Mouse (Mus musculus): Measurements from ENCODE around the gene Olfr69. TPM values are rescaled to one million over a fixed set of nuclear protein-coding genes. Genes with fewer than 3 reads are reported as not detected.
"Not testable (repeated sequence)": the region's sequence is repeated elsewhere in the genome, so short reads cannot be mapped to it uniquely, and the experiment has no call there.

Gene Olfr69
- not detected in 2 replicates for polyA plus RNA-seq (2016; fragmentation: Nextera tagmentation; extraction: Ambion mirVana)

- Histone ChIP-seq H3K9ac (no peak within 1 kb of the TSS), H3K4me1 (no peaks in the 10 kb centered on the region), H3K4me2 (no peak within 1 kb of the TSS), H3K9me3 (no peaks in the 10 kb centered on the region), H3K36me3 (replicated peaks) (no peaks in the 10 kb centered on the region), H3K27ac (no peak within 1 kb of the TSS), H3K4me3 (replicated peaks) (no peak within 1 kb of the TSS), H3K27me3 (no peaks in the 10 kb centered on the region)
- WGBS = 80% methylated on average over 2 of the region's 2 CpGs
- no peak for ATAC-seq (ENCODE audit: low FRiP score)
Observed at GRCm38 (mm10) chr7:103771494-103771893, at the start of gene Olfr69. Gene Olfr69, minus strand, starts transcription at chr7:103771594.

- 71% methylated on average over 1 of the region's 2 CpGs for WGBS
- not testable (repeated sequence) for H3K36me3 ChIP-seq (replicated peaks); H3K4me3 ChIP-seq (replicated peaks); H3K9me3 ChIP-seq; H3K27ac ChIP-seq; ATAC-seq (ENCODE audit: low FRiP score); H3K4me1 ChIP-seq; H3K27me3 ChIP-seq; H3K9ac ChIP-seq; H3K4me2 ChIP-seq
Observed at GRCm38 (mm10) chr7:103815085-103815484, 43.7 kb upstream of the Olfr69 start.

- no peak for ATAC-seq (ENCODE audit: low FRiP score)
- no peak within 1 kb of the TSS for H3K9ac ChIP-seq
Observed at GRCm38 (mm10) chr7:103813766-103814165, 42.4 kb upstream of the Olfr69 start, which contains the start of gene Hbb-bt. Gene Hbb-bt, minus strand, starts transcription at chr7:103813996.

GRCm38 (mm10) chr7:103813152-103813551, 41.8 kb upstream of the Olfr69 start:
- not testable (repeated sequence) for H3K9ac ChIP-seq; H3K9me3 ChIP-seq; ATAC-seq (ENCODE audit: low FRiP score); H3K4me2 ChIP-seq; H3K27ac ChIP-seq; H3K4me3 ChIP-seq (replicated peaks); H3K36me3 ChIP-seq (replicated peaks); H3K4me1 ChIP-seq; H3K27me3 ChIP-seq
- no CpG with 5 or more reads among the region's 3 CpGs for WGBS

More at GRCm38 (mm10) chr7:103813766-103814165, 42.4 kb upstream of the Olfr69 start, which contains the start of gene Hbb-bt:
- Histone ChIP-seq H3K4me1 (no peaks in the 10 kb centered on the region), H3K27me3 (no peaks in the 10 kb centered on the region), H3K36me3 (replicated peaks) (no peaks in the 10 kb centered on the region), H3K9me3 (no peaks in the 10 kb centered on the region), H3K27ac (no peak within 1 kb of the TSS), H3K4me2 (no peak within 1 kb of the TSS), H3K4me3 (replicated peaks) (no peak within 1 kb of the TSS)
- WGBS = 84% methylated on average over 3 of the region's 3 CpGs

- H3K9ac ChIP-seq = no peak overlapping the region
- no peaks in the 10 kb centered on the region for H3K9me3 ChIP-seq
- no peak overlapping the region for H3K4me3 ChIP-seq (replicated peaks)
- WGBS = 65% methylated on average over 1 of the region's 1 CpGs
- H3K27ac ChIP-seq = no peak overlapping the region
- no peak for ATAC-seq (ENCODE audit: low FRiP score)
- no peaks in the 10 kb centered on the region for H3K36me3 ChIP-seq (replicated peaks)
- H3K4me1 ChIP-seq = no peaks in the 10 kb centered on the region
- no peaks in the 10 kb centered on the region for H3K27me3 ChIP-seq
- H3K4me2 ChIP-seq = no peak overlapping the region
Observed at GRCm38 (mm10) chr7:103812174-103812573, 40.8 kb upstream of the Olfr69 start.

GRCm38 (mm10) chr7:103811223-103811845, 39.9 kb upstream of the Olfr69 start:
- H3K4me1 ChIP-seq = no peaks in the 10 kb centered on the region
- H3K9me3 ChIP-seq = no peaks in the 10 kb centered on the region
- H3K9ac ChIP-seq = no peak overlapping the region
- H3K4me3 ChIP-seq (replicated peaks) = no peak overlapping the region
- WGBS = 69% methylated on average over 1 of the region's 1 CpGs
- H3K27ac ChIP-seq = no peak overlapping the region
- no peak overlapping the region for H3K4me2 ChIP-seq
- ATAC-seq (ENCODE audit: low FRiP score) = no peak
- H3K36me3 ChIP-seq (replicated peaks) = no peaks in the 10 kb centered on the region
- H3K27me3 ChIP-seq = no peaks in the 10 kb centered on the region

- WGBS = 84% methylated on average over 3 of the region's 3 CpGs
- no peaks in the 10 kb centered on the region for H3K9me3 ChIP-seq
- no peak overlapping the region for H3K27ac ChIP-seq
- no peak overlapping the region for H3K9ac ChIP-seq
- ATAC-seq (ENCODE audit: low FRiP score) = no peak
- H3K4me2 ChIP-seq = no peak overlapping the region
- no peaks in the 10 kb centered on the region for H3K4me1 ChIP-seq
- no peaks in the 10 kb centered on the region for H3K36me3 ChIP-seq (replicated peaks)
- H3K4me3 ChIP-seq (replicated peaks) = no peak overlapping the region
- H3K27me3 ChIP-seq = no peaks in the 10 kb centered on the region
Observed at GRCm38 (mm10) chr7:103810746-103811145, 39.4 kb upstream of the Olfr69 start.

GRCm38 (mm10) chr7:103810296-103810695, 38.9 kb upstream of the Olfr69 start:
- no peak overlapping the region for H3K9ac ChIP-seq
- no peak overlapping the region for H3K4me2 ChIP-seq
- H3K9me3 ChIP-seq = no peaks in the 10 kb centered on the region
- H3K27me3 ChIP-seq = no peaks in the 10 kb centered on the region
- WGBS = 88% methylated on average over 1 of the region's 1 CpGs
- no peak overlapping the region for H3K27ac ChIP-seq
- H3K4me1 ChIP-seq = no peaks in the 10 kb centered on the region
- no peaks in the 10 kb centered on the region for H3K36me3 ChIP-seq (replicated peaks)
- H3K4me3 ChIP-seq (replicated peaks) = no peak overlapping the region
- no peak for ATAC-seq (ENCODE audit: low FRiP score)

- no peaks in the 10 kb centered on the region for H3K36me3 ChIP-seq (replicated peaks)
- no peak for ATAC-seq (ENCODE audit: low FRiP score)
- no peak overlapping the region for H3K4me3 ChIP-seq (replicated peaks)
- no peaks in the 10 kb centered on the region for H3K27me3 ChIP-seq
- 72% methylated on average over 1 of the region's 1 CpGs for WGBS
- H3K27ac ChIP-seq = no peak overlapping the region
- H3K4me2 ChIP-seq = no peak overlapping the region
- no peaks in the 10 kb centered on the region for H3K9me3 ChIP-seq
- H3K4me1 ChIP-seq = no peaks in the 10 kb centered on the region
- no peak overlapping the region for H3K9ac ChIP-seq
Observed at GRCm38 (mm10) chr7:103809801-103810155, 38.4 kb upstream of the Olfr69 start.

GRCm38 (mm10) chr7:103808971-103809800, 37.8 kb upstream of the Olfr69 start:
- Histone ChIP-seq H3K9me3 (no peaks in the 10 kb centered on the region), H3K27ac (no peak overlapping the region), H3K4me3 (replicated peaks) (no peak overlapping the region), H3K4me2 (no peak overlapping the region), H3K4me1 (no peaks in the 10 kb centered on the region), H3K27me3 (no peaks in the 10 kb centered on the region), H3K36me3 (replicated peaks) (no peaks in the 10 kb centered on the region), H3K9ac (no peak overlapping the region)
- no peak for ATAC-seq (ENCODE audit: low FRiP score)
- WGBS = 71% methylated on average over 5 of the region's 5 CpGs

- H3K4me3 ChIP-seq (replicated peaks); H3K27ac ChIP-seq; H3K9me3 ChIP-seq; H3K36me3 ChIP-seq (replicated peaks); H3K9ac ChIP-seq; H3K4me1 ChIP-seq; H3K27me3 ChIP-seq; ATAC-seq (ENCODE audit: low FRiP score); H3K4me2 ChIP-seq: not testable (repeated sequence)
- 75% methylated on average over 2 of the region's 2 CpGs for WGBS
Observed at GRCm38 (mm10) chr7:103808120-103808519, 36.7 kb upstream of the Olfr69 start.

- no peak for ATAC-seq (ENCODE audit: low FRiP score)
- 63% methylated on average over 1 of the region's 1 CpGs for WGBS
- no peak overlapping the region for H3K9ac ChIP-seq
- no peak overlapping the region for H3K27ac ChIP-seq
- no peaks in the 10 kb centered on the region for H3K4me1 ChIP-seq
- H3K27me3 ChIP-seq = no peaks in the 10 kb centered on the region
- H3K4me2 ChIP-seq = no peak overlapping the region
- no peaks in the 10 kb centered on the region for H3K9me3 ChIP-seq
- no peak overlapping the region for H3K4me3 ChIP-seq (replicated peaks)
- no peaks in the 10 kb centered on the region for H3K36me3 ChIP-seq (replicated peaks)
Observed at GRCm38 (mm10) chr7:103806856-103807255, 35.5 kb upstream of the Olfr69 start.
